In the genomic region with DNA sequence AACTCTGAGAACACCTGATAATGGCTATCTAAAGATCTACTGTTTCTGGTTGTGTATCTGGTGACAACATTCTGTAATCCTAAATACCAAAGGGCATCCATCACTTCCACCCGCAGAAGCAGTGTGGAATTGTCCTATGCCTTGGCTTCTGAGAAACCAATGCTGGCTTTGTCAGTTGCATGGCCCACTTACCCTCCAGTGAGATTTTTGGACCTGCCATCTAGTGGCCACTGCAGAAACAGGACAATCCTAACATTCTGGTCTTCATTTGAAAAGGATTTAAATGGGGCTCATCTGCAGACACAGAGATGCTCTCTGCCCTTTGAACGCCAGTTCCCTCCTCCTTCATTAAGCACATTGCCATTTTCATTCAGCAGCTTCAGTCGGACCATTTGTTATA, we compare ENCODE assay signal across 8 mouse cellular contexts.
A peak's percentile ranks its signal among the peaks of the same experiment; 100 is the strongest.
DNase-seq lines count a peak whose midpoint lies in the region; ATAC-seq and TF ChIP-seq lines count a peak whose summit lies in the region.
"Had no signal": no experiment of that assay in that cellular context is flagged by ENCODE, and none has a peak within 500 bp of the region (broad histone marks: within the 10 kb centered on the region; RNA-seq: fewer than 3 reads in every experiment).

No protein-coding gene starts in this region.

- no peaks in the 10 kb centered on the region for H3K27me3 ChIP-seq in hindbrain, postnatal 0 days (ENCODE audit: insufficient read depth, low read length)
- H3K27me3 ChIP-seq: neural tube, embryonic 13.5 days had no signal

- WGBS in hindbrain, postnatal 0 days = 45% methylated on average over 3 of the region's 3 CpGs

- TF ChIP-seq CTCF in left cerebral cortex, adult 2 months (IDR thresholded peaks at IDR 0.05) = peak; percentile 70
- TF ChIP-seq CTCF in hindbrain, postnatal 0 days (IDR thresholded peaks at IDR 0.05; ENCODE audit: low read depth) = peak; percentile 76

- intact Hi-C loops in left cerebral cortex, adult 2 months (cut with DNase I) = loop anchor here (5.0 kb wide), 1 partner anchor 598 kb away; no protein-coding TSS in a partner anchor

- H3K4me2 ChIP-seq in hindbrain, postnatal 0 days (ENCODE audit: low read depth, low read length) = no peak overlapping the region
- H3K4me2 ChIP-seq: neural tube, embryonic 13.5 days had no signal

- no peak overlapping the region for H3K4me3 ChIP-seq in left cerebral cortex, adult 2 months
- no peak overlapping the region for H3K4me3 ChIP-seq in hindbrain, postnatal 0 days (ENCODE audit: low read length)
- H3K4me3 ChIP-seq: neural tube, embryonic 13.5 days had no signal

- no peak for DNase-seq in left cerebral cortex, adult 2 months (ENCODE audit: extremely low spot score in 1 of 2, low spot score in 2 of 2)
- DNase-seq in left cerebral cortex, adult 8-10 months (ENCODE audit: low spot score in 2 of 2) = no peak
- peak; percentile 42 for DNase-seq in NIH3T3 (ENCODE audit: low read depth)
- peak; percentile 33 for DNase-seq in cerebellum, adult 11-12 months
- peak; percentile 61 for DNase-seq in hindbrain, postnatal 0 days (ENCODE audit: low spot score)
- DNase-seq in retina, postnatal 7 days (ENCODE audit: low read depth, low spot score) = peak; percentile 14
- DNase-seq in gastrocnemius, postnatal 10 days = no peak

- ATAC-seq in hindbrain, postnatal 0 days = no peak

- H3K9ac ChIP-seq in hindbrain, postnatal 0 days (replicated peaks; ENCODE audit: low read length) = no peak overlapping the region
- H3K9ac ChIP-seq: neural tube, embryonic 13.5 days had no signal

- no peaks in the 10 kb centered on the region for H3K36me3 ChIP-seq in hindbrain, postnatal 0 days (ENCODE audit: insufficient read depth, low read length)
- H3K36me3 ChIP-seq: neural tube, embryonic 13.5 days had no signal

- H3K9me3 ChIP-seq in hindbrain, postnatal 0 days (ENCODE audit: low read length) = no peaks in the 10 kb centered on the region
- H3K9me3 ChIP-seq: neural tube, embryonic 13.5 days had no signal

- H3K27ac ChIP-seq in left cerebral cortex, adult 2 months = no peak overlapping the region
- H3K27ac ChIP-seq in hindbrain, postnatal 0 days = no peak overlapping the region
- H3K27ac ChIP-seq: neural tube, embryonic 13.5 days had no signal

- H3K4me1 ChIP-seq in hindbrain, postnatal 0 days (ENCODE audit: insufficient read depth, low read length) = no peaks in the 10 kb centered on the region
- H3K4me1 ChIP-seq: neural tube, embryonic 13.5 days had no signal

Comparison
In these comparisons a context has a peak if more than half of its experiments do, and no peak if none do; other contexts are left out.
1. DNase-seq: peak in NIH3T3 (single experiment), cerebellum, adult 11-12 months (single experiment), hindbrain, postnatal 0 days (single experiment) and retina, postnatal 7 days (single experiment); none in left cerebral cortex, adult 2 months (0 of 2), left cerebral cortex, adult 8-10 months (0 of 2) and gastrocnemius, postnatal 10 days (single experiment).